Mouse (Mus musculus) adrenal gland, adult 2 months (tissue): ENCODE results near the gene Dst. TPM values are rescaled to one million over a fixed set of nuclear protein-coding genes. Genes with fewer than 3 reads are reported as not detected.
A peak's percentile ranks its signal among the peaks of the same experiment; 100 is the strongest.

Experiments used
- DNase-seq: peaks from one replicate; pipeline ENCODE4 v3.0.0; 2021
- long read RNA-seq: library from polyadenylated mRNA; stranded (forward); transcript quantifications from one replicate; pipeline ENCODE4 v2.0.0, GENCODE M21; 2021
- polyA plus RNA-seq: library from polyadenylated mRNA; depleted of rRNA; stranded (reverse); fragments of >200 nt; gene quantifications from 2 replicates; pipeline ENCODE4 v1.2.3, GENCODE M21; 2012; rRNA removed
- total RNA-seq, 2 experiments: library from RNA; stranded (reverse); gene quantifications; 2 replicates each; pipeline ENCODE4 v1.2.3; 2021

Gene Dst
- 100 to 1,000 TPM; 125 to 134 TPM for total RNA-seq
- 39.7 and 53.3 TPM in 2 replicates for polyA plus RNA-seq
- long read RNA-seq, partial matches to known transcripts: 1 of 4 reads
- long read RNA-seq, other reads (novel, unspliced or antisense): 3 of 4 reads

DNA sequence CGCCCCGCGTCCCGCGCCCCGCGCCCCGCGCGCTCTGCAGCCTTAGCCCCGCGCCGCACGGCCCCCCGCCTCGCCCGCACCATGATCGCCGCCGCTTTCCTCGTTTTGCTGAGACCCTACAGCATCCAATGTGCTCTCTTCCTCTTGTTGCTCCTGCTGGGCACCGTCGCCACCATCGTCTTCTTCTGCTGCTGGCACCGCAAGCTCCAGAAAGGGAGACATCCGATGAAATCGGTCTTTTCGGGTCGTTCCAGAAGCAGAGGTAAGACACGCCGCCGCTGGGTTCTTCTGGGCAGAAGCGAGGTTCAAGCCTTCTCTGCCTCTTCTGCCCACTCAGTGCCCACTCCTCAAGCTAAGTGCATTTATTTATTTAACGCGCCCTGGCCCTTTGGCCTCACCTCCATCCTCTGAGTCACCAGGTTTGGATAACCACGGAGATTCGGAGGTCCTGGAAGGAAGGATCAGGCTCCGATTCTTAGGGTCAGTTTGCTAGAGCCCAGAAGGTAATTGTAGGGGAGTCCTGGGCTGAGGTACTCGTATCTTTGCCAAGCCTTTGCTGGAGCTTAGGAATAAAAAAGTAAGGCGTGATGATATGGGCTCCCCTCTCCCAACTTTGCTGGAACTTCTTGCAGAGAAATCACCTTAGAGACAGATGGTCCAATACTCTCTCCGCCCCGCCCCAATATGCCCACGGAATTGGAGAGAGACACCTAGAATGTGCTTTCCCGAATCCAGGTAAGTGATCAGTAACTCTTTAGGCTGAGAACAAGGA lies at the start of gene Dst:
TSS of gene Dst (plus strand) at position 35 of the 772 bp plus-strand sequence.
- no peak for DNase-seq

DNA sequence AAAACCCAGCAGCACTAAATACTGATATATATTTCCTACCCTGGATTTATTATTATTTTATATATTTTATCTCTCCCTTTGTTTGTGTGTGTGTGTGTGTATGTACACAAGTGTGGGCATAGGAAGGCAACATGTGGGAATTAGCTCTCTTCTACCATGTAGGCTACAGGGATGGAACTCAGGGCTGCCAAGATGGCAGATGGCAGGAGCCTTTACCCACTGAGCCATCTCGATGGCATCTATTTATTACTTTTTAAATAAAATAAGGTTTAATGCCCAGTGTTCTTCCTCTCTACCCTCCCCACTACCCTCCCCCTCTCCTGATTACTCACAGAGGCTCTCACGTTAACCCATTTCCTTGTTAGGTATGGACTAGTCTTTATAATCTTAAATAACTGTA lies 39.0 kb upstream of the Dst start:
- DNase-seq: no peak

DNA sequence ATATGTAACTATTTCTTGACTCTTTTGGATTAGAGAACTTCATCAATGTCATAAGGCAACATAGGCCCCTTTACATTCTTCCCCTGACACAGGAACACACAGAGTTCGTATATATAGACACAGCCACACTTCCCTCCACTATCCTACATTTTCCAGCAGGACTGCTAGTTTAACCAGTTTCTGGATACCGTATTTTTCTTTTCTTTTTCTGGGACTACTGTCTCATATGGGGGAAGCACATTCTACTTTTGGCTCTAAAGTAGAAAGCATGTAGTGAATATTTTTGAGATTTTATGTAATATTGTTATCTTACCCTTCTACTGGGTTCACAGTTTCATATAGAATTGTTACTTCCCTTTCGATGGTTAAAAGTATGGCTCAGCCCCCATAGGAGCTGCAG lies 38.6 kb upstream of the Dst start:
- no peak for DNase-seq

DNA sequence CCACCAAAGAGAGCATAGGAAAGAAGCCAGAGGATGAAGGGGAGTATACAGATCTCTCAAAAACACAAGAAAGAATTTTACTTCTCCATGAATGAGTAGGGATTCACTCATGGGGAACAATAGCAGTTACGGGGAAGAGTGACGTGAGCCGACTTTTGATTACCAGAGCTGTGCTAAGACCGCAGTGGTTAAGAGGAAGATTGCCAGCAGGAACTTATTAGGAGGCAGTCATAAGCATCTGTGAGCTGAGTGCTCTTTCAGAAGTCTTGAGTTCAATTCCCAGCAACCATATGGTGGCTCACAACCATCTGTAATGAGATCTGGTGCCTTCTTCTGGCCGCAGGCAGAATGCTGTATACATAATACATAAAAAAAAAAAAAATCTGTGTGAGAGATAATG lies 34.5 kb upstream of the Dst start:
- DNase-seq: no peak

DNA sequence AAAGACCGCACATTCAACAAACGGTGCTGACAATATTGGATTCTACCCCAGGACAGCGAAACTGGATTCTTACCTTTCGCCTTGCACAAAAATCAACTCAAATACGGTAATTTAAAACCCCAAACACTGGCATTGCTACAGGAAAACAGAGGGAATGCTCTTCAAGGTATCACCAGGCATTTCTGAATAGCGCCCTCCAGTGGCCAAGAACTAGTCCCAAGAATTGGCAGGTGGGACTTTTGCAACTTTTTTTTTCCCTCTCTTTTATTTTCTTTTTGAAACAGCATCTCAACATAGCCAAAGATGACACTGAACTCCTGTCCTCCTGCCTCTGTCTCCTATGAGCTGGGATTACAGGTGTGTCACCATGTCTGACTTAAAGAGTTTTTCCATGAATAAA lies 32.3 kb upstream of the Dst start:
- peak; percentile 3 for DNase-seq

DNA sequence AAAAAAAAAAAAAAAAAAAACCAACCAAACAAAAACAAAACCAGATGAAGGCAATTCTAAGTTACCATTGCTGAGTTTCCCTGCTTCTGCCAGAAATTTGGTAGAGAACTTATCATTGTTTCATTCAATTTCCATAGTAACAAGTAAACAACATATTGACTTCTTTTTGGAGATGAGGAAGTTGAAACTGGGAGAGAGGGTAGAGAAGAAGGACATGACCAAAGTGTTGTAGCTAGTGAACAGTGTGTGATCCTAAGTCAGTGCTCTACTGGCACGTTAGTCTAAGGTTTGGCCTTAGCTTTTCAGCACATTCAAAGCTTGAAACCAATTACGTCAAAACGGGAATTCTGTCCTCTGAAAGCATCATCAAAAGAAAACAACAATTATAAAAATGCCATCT lies 31.6 kb upstream of the Dst start:
- no peak for DNase-seq

DNA sequence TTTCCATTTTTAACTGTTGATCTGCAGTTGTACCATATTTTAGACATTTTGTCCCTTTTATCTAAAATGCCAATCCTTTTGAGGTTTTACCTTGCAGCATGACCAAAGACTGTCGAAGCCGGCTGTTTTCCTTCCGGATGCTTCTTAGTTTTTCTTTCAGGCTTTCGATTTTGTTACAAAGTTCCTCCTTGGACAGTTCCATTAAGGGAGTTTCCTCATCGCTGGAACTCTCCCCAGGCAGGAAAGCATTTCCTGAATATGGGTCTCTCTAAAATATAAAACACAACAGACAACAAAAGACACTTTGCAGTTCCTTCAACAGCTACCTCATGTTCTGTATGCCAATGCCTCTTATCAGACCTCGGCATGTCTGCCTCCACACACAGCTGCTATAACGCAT lies 29.9 kb upstream of the Dst start:
- DNase-seq: no peak

DNA sequence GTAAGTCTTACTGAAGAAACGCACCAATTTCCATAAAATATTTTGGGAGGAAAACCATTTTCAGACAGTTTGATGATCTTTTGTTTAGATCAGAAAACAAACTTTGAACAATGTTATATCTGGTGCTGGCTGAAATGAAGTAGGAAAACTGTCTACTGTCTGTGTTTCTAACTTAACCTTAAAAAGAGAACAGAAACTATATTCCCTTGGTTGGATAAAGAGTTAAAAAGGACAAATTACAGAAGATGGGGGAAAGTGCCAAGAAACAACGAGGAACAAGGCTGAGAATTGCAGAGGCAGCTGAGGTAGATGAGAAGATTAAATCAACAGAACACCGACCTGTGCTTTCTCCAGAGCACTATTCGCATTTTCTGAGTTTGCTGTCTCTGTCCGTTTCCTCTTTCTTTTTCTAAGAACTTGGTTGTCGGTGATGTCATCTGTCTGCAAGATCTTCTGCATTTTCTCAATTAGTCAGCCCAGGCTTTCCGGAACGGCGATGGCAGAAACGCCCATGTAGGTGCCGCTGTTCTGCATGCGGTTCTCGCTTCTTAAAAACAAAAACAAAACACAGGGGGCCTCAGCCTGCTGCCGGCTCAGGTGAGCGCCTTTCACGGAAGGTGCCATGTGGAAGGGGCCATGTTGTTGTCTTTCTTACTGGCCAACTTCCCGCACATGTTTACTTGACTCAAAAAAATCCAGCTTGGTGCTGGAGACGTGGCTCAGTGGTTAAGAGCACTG lies 24.8 kb upstream of the Dst start:
- DNase-seq: peak; percentile 59

DNA sequence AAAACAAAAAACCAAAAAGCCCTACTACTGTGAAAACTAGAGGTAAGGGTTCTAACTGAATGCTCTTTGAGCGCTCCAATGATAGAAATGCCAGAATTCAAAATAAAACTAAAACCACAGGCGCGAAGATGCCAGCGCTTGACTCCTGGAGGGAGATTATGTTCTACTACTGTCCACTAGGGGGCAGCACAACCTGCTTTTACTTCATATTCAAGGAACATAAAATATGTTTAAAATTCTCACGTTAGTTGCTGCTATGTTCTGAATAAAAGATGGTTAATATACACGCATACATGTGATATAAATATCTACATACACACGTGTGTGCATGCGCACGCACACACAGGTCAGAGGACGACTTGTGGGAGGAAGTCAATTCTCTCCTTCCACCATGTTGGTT lies 15.2 kb upstream of the Dst start:
- DNase-seq: peak; percentile 27

DNA sequence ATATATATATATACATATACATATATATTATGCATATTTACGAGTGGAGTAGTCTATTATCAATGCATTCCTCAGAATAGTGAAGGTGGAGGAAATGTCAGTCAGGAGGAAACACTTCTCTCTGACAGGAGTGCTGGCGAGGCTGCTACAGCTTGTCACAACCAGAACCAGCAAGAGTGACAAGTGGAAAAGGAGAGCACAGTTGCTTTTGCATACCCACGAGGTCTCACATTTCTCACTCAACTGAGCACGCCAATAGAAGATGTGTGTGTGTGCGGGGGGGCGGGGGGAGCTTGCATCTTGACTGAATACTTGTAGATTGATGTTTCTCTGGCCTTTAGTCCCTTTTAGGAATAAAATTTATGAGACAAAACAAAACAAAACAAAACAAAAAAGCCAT lies 11.9 kb upstream of the Dst start:
- no peak for DNase-seq

DNA sequence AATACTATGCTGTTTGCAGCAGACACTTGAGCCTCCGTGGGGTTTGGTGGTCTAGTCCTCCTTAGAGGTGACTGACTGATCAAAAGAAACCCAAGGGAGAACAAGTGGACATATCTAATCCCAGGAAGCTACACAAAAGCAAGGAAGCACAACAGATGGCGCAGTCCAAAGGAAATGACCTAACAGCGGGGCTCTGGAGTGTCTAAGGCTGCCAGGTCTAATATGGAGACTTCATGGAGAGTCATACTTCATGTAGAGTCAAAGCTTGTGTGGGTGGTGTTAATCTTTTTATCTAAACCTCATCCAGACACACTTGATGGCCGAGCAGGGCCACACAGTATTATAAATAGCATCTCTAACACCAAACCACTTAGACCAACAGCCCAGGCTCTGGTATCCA lies 11.4 kb upstream of the Dst start:
- no peak for DNase-seq

DNA sequence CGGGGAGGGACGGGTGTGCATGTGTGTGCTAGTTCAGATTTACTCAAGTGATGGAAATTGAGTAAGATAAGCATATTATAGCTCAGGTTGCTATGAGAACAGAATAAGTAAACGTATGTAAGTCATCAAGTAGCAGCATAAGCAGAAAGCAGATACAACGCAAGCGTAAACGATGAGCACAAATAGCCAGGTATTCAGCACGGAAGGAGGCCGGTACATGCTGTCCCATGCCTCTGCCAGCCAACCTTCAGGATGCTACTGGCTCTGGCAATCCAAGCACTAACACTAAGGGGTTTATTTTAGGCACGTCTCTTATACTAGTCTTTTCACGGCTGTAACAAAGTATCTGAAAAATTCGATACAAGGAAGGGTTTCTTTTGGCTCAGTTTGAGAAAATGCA lies 10.6 kb upstream of the Dst start:
- no peak for DNase-seq

DNA sequence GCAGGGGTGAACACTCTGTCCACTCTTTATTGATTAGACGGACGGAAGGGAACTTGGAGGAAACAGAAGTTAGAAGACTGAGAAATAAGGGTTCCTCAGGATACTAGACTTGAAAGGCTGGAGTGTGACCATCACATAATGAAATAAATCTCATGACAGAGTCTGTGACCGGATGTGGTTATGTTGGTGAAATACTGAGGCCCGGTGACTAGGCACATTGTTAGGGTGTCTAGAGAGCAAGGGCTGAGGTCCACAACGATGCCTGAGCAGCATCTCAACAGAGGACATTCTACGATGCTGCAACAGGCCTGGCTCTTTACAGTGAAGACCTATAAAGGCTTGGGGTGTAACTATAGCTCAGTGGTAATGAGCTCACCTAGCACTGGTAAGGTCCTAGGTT lies 9.7 kb upstream of the Dst start:
- no peak for DNase-seq

DNA sequence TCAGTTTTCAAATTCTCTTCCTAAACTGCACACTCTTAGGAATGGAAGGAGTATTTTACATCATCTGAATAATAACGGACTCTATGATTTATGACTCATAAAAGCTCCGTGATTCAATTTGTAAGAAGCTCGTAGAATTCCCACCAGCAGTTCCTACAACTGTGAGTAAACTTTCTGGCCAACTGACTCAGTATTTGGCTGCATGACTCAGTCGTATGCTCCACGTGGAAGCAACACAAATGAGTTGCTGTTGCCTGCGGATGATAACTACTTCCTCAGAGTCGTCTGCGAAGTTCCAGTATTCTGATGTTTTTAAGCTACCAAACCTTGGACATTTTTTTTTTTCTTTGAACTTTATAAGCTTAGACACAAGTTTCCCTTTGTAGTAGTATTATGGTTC lies 7.8 kb upstream of the Dst start:
- DNase-seq: peak; percentile 60

DNA sequence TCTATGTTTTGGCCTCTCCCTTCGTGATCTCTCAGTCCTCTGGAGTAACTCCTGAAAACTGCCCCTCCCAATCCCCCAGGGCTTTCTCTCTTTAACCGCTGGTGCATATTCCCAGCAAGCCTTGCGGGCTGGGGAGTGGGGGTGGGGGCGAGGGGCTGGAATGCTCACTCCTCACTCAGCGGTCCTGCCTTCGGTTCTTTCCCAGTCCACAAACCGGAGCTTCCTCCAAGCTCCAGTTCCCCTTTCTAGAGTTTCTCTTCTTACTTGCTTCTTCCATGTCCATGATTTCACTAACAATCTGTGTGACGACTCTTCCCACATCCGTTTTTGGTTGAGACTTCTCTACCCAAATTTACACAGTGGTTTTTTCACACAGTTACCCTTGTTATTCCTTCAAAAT lies 4.4 kb upstream of the Dst start:
- no peak for DNase-seq

DNA sequence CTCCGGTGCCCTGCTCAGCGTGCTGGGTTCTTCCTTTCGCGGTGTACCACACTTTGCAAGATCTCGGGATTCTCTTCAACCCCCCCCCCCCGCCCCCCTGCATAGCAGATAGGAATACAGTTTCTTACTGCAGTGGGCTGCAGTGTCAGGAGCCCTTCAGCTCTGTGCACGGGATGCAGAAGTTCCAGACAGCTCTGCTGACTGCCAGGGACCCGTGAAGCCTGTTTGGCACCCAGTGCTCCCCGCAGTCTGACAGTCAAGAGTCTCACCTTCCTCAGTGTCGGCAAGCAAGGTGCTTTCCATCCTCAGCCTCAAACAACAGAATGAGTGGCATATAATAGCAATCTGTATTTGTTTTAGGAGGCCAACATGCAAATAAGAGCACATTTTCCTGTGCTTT lies 1.8 kb upstream of the Dst start:
- DNase-seq: no peak

DNA sequence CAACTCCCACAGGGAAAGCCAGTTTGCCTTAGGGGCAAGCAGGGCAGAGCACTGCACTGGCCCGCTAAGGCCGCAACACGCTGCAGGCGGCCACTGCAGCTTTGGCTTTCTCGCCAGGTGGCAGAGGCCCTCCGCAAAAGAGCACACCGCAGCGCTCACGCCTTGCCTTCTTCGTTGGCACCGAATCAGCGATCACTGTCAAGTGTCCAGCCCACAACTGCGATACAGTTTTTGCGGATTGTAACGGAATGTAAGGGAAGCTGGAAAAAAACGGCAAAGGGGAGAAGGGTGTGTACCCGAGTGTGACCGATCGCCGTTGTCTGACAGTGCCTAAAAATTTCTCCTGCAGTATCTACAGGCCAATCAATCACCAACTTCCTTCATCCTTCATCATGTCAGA lies 1.1 kb upstream of the Dst start:
- DNase-seq: no peak

DNA sequence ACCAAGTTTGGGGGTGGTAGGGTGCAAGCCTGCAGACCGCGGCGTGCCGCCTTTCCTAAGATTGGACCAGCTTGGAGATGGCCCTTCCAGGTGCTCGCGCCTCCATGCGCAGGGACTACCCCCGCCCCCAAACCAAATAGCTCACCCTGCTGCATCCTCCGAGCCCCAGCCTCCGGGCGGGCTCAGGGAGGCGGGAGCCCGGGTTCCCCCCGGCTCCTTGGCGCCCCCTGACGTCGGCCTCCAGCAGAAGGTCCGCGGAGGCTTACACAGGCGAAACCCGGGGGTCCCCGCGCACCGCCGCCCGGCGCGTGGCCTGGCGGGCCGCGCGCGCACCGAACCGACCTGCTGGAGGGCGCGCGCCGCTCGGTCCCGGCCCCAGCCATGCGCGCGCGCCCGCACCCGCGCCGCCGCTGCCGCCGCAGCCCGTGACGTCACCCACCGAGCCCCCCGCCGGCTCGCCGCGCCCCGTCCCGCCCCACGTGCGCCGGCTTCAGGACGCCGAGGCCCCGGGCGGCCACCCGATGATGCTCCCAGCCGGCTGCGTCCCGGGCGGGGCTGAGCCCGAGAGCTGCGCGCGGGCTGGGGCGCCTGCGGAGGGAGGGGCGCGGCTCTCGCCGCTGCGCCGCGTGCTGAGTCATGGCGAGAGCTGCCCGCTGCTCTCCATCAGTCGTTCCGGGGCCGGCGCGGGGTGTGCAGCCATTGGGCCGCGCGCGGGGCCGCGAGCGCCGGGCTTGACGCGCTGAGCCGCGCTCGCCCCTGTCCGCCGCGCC lies 419 bp upstream of the Dst start, which contains the start of gene Bend6:
TSS of gene Bend6 (minus strand) at position 396 of the 770 bp plus-strand sequence.
- DNase-seq: peak; percentile 81

DNA sequence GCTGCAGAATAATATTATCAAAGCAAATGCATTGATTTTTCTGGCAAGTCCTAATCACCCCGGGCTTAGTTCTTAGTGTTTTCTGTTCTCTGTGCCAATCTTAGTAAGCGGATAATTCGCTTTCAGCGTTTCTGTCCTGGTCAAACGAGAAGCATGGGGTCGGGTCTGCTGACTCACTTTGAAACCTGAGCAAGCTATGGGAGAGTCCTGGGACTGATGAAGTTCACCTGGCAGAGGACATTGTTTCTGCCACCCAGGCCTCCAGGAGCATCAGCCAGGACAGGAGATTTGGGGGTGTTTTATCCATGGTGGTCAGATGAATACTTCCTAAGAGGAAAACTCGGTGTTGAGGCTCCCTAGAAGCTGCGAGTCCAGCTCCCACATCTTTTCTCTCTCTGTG lies 3.6 kb downstream of the Dst start:
- DNase-seq: no peak

DNA sequence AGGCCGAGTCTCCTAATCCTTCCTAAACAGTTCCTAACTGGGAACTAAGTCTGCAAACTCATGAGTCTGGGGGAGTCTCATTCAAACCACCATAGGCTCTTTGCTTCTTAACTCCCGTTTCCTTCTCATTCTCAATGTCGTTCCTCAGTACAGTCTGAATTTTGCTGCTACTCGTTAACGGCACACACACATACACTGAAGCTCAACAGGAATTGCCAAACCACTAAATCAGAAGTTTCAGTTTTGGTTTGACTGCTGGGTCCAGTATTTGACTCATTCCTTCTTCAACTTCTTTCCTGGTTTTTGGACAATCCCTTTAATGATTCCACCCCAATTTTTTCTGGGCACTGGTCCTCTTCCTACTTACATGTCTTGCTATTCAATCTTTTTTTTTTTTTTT lies 8.5 kb downstream of the Dst start:
- no peak for DNase-seq

DNA sequence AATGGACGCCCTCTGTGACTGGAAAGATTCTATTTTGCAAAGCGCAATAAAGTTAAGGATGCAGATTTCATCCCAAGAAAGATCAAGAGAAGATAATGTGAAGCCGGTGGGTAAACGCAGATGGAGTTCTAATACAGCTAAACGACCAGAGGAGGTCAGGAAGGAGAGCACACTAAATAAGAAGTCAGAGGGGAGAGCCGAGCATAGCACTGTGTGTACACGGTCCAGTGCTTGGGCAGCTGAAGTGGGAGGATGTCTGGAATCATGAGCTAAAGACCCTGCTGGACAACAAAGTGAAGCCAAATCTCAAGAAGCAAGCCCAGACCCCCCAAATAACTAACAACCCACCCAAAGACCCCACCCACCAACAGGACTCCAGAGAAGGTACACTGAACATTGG lies 14.9 kb downstream of the Dst start:
- no peak for DNase-seq

DNA sequence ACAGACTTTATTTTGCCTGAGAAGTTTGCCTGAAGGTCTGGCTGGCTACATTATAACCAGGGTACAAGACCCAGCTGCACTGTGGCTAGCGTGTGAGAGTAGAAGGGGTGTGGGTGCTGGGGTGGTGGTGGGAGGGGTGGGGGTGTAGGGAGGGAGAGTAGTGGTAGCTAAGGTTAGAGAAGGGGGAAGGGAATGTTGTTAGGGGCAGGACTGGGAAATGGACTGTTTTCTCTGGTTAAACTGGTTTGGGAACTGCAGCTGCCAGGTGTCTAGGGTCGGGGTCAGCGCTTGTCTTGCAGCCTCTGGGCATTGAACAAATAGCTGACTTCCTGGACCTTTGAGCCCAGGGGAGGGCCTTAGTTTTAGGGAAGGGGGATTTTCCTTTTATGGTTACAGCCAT lies 17.3 kb downstream of the Dst start:
- DNase-seq: no peak

DNA sequence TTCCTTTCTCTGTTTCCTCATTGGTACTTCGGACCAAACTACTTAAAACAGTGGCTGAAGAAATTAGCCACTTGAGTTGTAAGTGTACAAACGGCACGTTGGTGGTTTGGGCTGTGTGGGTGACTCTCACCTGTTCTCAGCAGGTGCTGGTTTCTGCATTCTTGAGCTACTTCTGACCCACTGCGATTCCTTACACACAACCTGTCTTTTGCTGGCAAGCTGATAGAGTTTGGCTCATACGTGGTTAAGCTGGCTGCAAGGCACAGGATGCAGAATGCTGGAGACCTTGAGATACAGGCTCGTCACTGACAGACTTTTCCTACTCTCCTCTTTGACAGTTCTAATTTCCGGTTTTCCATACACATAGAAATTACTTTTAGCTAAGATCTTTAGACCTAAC lies 19.4 kb downstream of the Dst start:
- no peak for DNase-seq
